In the genomic region with DNA sequence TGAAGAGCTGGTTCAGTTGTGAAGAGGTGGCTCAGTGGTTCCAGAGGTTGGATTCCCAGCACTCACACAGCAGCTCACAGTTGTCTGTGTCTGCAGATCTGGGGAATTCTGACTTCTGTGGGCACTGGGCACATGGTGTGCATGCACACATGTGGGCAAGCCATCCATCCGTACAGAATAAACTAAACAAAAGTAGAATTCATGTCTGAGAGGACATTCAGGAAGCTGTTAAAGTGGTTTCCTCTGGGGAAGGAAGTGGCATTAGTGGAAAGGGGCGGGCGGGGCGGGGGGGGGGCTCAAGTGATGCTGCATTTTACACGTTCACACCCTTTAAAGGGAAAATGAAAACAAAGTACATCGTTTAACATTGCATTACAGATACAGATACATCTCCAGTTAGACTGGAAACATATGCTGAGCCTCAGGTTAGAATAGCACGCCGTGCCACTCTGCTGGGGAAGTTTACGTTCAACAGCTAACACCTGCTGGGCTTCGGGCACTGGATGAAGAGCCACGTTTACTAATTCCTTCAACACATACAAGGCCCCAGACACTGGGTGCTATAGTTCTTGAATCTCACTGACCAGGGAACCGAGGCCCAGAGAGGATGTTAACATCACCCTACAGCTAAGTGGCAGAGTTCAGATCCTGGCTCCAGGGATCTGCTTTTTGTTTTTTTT, we compare ENCODE assay signal across 22 mouse cellular contexts. TPM values are rescaled to one million over a fixed set of nuclear protein-coding genes. Genes with fewer than 3 reads are reported as not detected.
DNase-seq lines count a peak whose midpoint lies in the region; ATAC-seq and TF ChIP-seq lines count a peak whose summit lies in the region.
"Had no signal": no experiment of that assay in that cellular context is flagged by ENCODE, and none has a peak within 500 bp of the region (broad histone marks: within the 10 kb centered on the region; RNA-seq: fewer than 3 reads in every experiment).

No protein-coding gene starts in this region.

- H3K4me1 ChIP-seq in small intestine, adult 2 months (ENCODE audit: control insufficient read depth, insufficient read depth, insufficient read length, low read length) = 0 out of 2 replicates have a peak, but pooled peaks cover 2% of the 10 kb centered on the region
- H3K4me1 ChIP-seq in neural tube, embryonic 15.5 days = peaks cover 1% of the 10 kb centered on the region

- WGBS in macrophage (ENCODE audit: missing documents) = 21% methylated on average over 12 of the region's 12 CpGs
- 69% methylated on average over 12 of the region's 12 CpGs for WGBS in small intestine, adult 2 months
- WGBS in neural tube, embryonic 15.5 days = 75% methylated on average over 12 of the region's 12 CpGs

- H3K9me3 ChIP-seq in neural tube, embryonic 15.5 days (replicated peaks) = no peaks in the 10 kb centered on the region
- H3K9me3 ChIP-seq: embryonic facial prominence, embryonic 12.5 days; hindbrain, embryonic 12.5 days; intestine, embryonic 15.5 days had no signal

- no peaks in the 10 kb centered on the region for H3K79me2 ChIP-seq in macrophage (ENCODE audit: inconsistent target)

- TF ChIP-seq CTCF in small intestine, adult 2 months (IDR thresholded peaks at IDR 0.05; ENCODE audit: extremely low read depth, insufficient read length, insufficient replicate concordance, low read depth, low read length) = no peak

- DNase-seq in CD4-positive helper T cell, adult 2 months (ENCODE audit: low read depth, low spot score) = peak; percentile 60
- DNase-seq in kidney, adult 9 months = no peak
- DNase-seq in urinary bladder, adult 18-20 months (ENCODE audit: low spot score in 2 of 2) = no peak
- DNase-seq: adrenal gland, postnatal 14 days; cerebellum, adult 2 months; gastrocnemius, adult 2 months; lung, postnatal 10 days; retina, postnatal 1 day; right cerebral cortex, postnatal 4 days; thymus, postnatal 14 days had no signal

- no peaks in the 10 kb centered on the region for H3K27me3 ChIP-seq in small intestine, adult 2 months (ENCODE audit: control insufficient read depth, insufficient read depth, low read length)
- H3K27me3 ChIP-seq in neural tube, embryonic 15.5 days (replicated peaks) = peaks cover 12% of the 10 kb centered on the region
- H3K27me3 ChIP-seq: intestine, embryonic 15.5 days had no signal

- no peak for TF ChIP-seq POLR2A in small intestine, adult 2 months (IDR thresholded peaks at IDR 0.05; ENCODE audit: low read depth, low read length)

- H3K9ac ChIP-seq in neural tube, embryonic 15.5 days (replicated peaks) = no peak overlapping the region
- H3K9ac ChIP-seq: embryonic facial prominence, embryonic 12.5 days; hindbrain, embryonic 12.5 days; intestine, embryonic 15.5 days; liver, embryonic 14.5 days had no signal

- peak overlapping the region; percentile 44 for H3K27ac ChIP-seq in macrophage
- peak overlapping the region; percentile 51; the same call in 1 of the 2 replicates for H3K27ac ChIP-seq in small intestine, adult 2 months (ENCODE audit: insufficient read depth, low read depth, low read length)
- no peak overlapping the region for H3K27ac ChIP-seq in neural tube, embryonic 15.5 days (replicated peaks)
- H3K27ac ChIP-seq: embryonic facial prominence, embryonic 12.5 days; gastrocnemius, adult 2 months; hindbrain, embryonic 12.5 days; intestine, embryonic 15.5 days; kidney, postnatal 0 days; liver, embryonic 14.5 days; stomach, postnatal 0 days had no signal

- no peak overlapping the region for H3K4me2 ChIP-seq in neural tube, embryonic 15.5 days
- H3K4me2 ChIP-seq: embryonic facial prominence, embryonic 12.5 days; hindbrain, embryonic 12.5 days; intestine, embryonic 15.5 days; midbrain, embryonic 11.5 days had no signal

- no peak overlapping the region for H3K4me3 ChIP-seq in macrophage (ENCODE audit: inconsistent target)
- H3K4me3 ChIP-seq in small intestine, adult 2 months (ENCODE audit: low read depth, low read length) = no peak overlapping the region
- no peak overlapping the region for H3K4me3 ChIP-seq in neural tube, embryonic 15.5 days (replicated peaks)
- H3K4me3 ChIP-seq: embryonic facial prominence, embryonic 12.5 days; gastrocnemius, adult 2 months; hindbrain, embryonic 12.5 days; intestine, embryonic 15.5 days had no signal

- ATAC-seq in activated CD4-positive, CD25-positive, alpha-beta regulatory T cell, adult 4 months = peak; percentile 75
- ATAC-seq in neural tube, embryonic 15.5 days (ENCODE audit: low FRiP score) = no peak
- ATAC-seq: forebrain, embryonic 16.5 days; intestine, embryonic 15.5 days had no signal

- no peaks in the 10 kb centered on the region for H3K36me3 ChIP-seq in macrophage (ENCODE audit: inconsistent target)
- H3K36me3 ChIP-seq in small intestine, adult 2 months (ENCODE audit: control insufficient read depth, insufficient read depth, low read length) = no peaks in the 10 kb centered on the region
- no peaks in the 10 kb centered on the region for H3K36me3 ChIP-seq in neural tube, embryonic 15.5 days
- H3K36me3 ChIP-seq: embryonic facial prominence, embryonic 12.5 days; hindbrain, embryonic 12.5 days; intestine, embryonic 15.5 days had no signal

RNA-seq across cellular contexts. Expression of a gene that starts 33.4 kb away (rescaled TPM):
- polyA plus RNA-seq in activated CD4-positive, CD25-positive, alpha-beta regulatory T cell, adult 4 months (2017; shearing (Covaris generic)) = 100 to 1,000 TPM; 332 to 339 TPM
- 100 to 1,000 TPM; 114 to 380 (median 155) TPM for total RNA-seq in macrophage (2018; cell fraction: chromatin; rRNA removed)
- total RNA-seq in macrophage (2018; cell fraction: cytosol; rRNA removed) = 100 to 1,000 TPM; 105 to 202 (median 138) TPM
- 100 to 1,000 TPM; 109 to 435 (median 150) TPM for total RNA-seq in macrophage (2018; cell fraction: nucleus; rRNA removed)
- 98.9 to 118 TPM (median 106 TPM) in 3 replicates for polyA plus RNA-seq in macrophage (2018)
- polyA plus RNA-seq in small intestine, adult 2 months (2012; rRNA removed) = 10.9 and 19.6 TPM in 2 replicates
- 85.2 and 95.6 TPM in 2 replicates for polyA plus RNA-seq in neural tube, embryonic 15.5 days (2015; fragmentation: Nextera tagmentation; extraction: Ambion mirVana)
